Mouse (Mus musculus) heart, embryonic 14.5 days (tissue): ENCODE measurements around the gene Scamp2. TPM values are rescaled to one million over a fixed set of nuclear protein-coding genes. Genes with fewer than 3 reads are reported as not detected.
A peak's percentile ranks its signal among the peaks of the same experiment; 100 is the strongest.

Experiments used
- ATAC-seq: fragments of 200-750 bp; cut with Nextera tagmentation; 2 replicates; pipeline ENCODE4 v1.8.0; 2017; ENCODE audit warnings: low read depth, moderate TSS enrichment; ENCODE audit not compliant: insufficient number of reproducible peaks, insufficient read depth, low FRiP score
- H3K27ac ChIP-seq, 2 experiments: fragments of 200-500 bp in 1 of 2; fragments of 300-500 bp in 1 of 2; sonication (generic) in 1 of 2; replicated peaks in 1 of 2; 2 replicates each; pipeline ENCODE4 v1.5.1; 2012 to 2014; ENCODE audit warnings: low read depth in 2 of 2, low read length in 2 of 2, control low read depth in 1 of 2, mild to moderate bottlenecking in 1 of 2, mixed read lengths in 1 of 2; ENCODE audit not compliant: control insufficient read depth in 1 of 2, insufficient read depth in 1 of 2
- H3K27me3 ChIP-seq: fragments of 300-500 bp; sonication (generic); 2 replicates; pipeline ENCODE4 v1.6.1; 2014; ENCODE audit warnings: mild to moderate bottlenecking, low read length, control low read depth; ENCODE audit not compliant: control insufficient read depth, insufficient read depth
- H3K36me3 ChIP-seq: fragments of 300-500 bp; sonication (generic); 2 replicates; pipeline ENCODE4 v1.6.1; 2014; ENCODE audit warnings: mild to moderate bottlenecking, control low read depth, low read length, mixed read lengths; ENCODE audit not compliant: control insufficient read depth, insufficient read depth
- H3K4me1 ChIP-seq, 2 experiments: fragments of 200-500 bp in 1 of 2; fragments of 300-500 bp in 1 of 2; sonication (generic) in 1 of 2; 2 replicates each; pipeline ENCODE4 v1.6.1; 2012 to 2014; ENCODE audit warnings: low read length in 2 of 2, control low read depth in 1 of 2, mixed read lengths in 1 of 2; ENCODE audit not compliant: control insufficient read depth in 2 of 2, insufficient read depth in 2 of 2
- H3K4me2 ChIP-seq: fragments of 300-500 bp; sonication (generic); 2 replicates; pipeline ENCODE4 v1.6.1; 2014; ENCODE audit warnings: mild to moderate bottlenecking, low read length
- H3K4me3 ChIP-seq, 2 experiments: fragments of 200-500 bp in 1 of 2; fragments of 300-500 bp in 1 of 2; sonication (generic) in 1 of 2; 2 replicates each; pipeline ENCODE4 v1.5.1; 2012 to 2014; ENCODE audit warnings: low read length in 2 of 2, mild to moderate bottlenecking in 2 of 2, control low read depth in 1 of 2, low read depth in 1 of 2, moderate library complexity in 1 of 2; ENCODE audit not compliant: control insufficient read depth in 1 of 2, insufficient read depth in 1 of 2
- H3K9ac ChIP-seq: fragments of 300-500 bp; sonication (generic); 2 replicates; pipeline ENCODE4 v1.6.1; 2014; ENCODE audit warnings: mild to moderate bottlenecking, low read length
- H3K9me3 ChIP-seq: fragments of 300-500 bp; sonication (generic); 2 replicates; pipeline ENCODE4 v1.6.1; 2016; ENCODE audit warnings: low read length, control low read depth; ENCODE audit not compliant: control insufficient read depth
- WGBS: fragments of 180-500 bp; shearing (Covaris S2); extraction: QIAGEN DNeasy Blood & Tissue Kit; methylation state at CpG from one replicate; pipeline ENCODE4 v1.1.7; 2014; 5-methylcytosine and 5-hydroxymethylcytosine counted together
- polyA plus RNA-seq: library from polyadenylated mRNA; unstranded; fragments of >200 nt; fragmentation: Nextera tagmentation; extraction: Ambion mirVana; gene quantifications from 2 replicates; pipeline ENCODE4 v1.2.1, GENCODE M21; 2014

The Scamp2 gene
- polyA plus RNA-seq, 1 experiment from 2014 or later: 56.5 TPM

DNA sequence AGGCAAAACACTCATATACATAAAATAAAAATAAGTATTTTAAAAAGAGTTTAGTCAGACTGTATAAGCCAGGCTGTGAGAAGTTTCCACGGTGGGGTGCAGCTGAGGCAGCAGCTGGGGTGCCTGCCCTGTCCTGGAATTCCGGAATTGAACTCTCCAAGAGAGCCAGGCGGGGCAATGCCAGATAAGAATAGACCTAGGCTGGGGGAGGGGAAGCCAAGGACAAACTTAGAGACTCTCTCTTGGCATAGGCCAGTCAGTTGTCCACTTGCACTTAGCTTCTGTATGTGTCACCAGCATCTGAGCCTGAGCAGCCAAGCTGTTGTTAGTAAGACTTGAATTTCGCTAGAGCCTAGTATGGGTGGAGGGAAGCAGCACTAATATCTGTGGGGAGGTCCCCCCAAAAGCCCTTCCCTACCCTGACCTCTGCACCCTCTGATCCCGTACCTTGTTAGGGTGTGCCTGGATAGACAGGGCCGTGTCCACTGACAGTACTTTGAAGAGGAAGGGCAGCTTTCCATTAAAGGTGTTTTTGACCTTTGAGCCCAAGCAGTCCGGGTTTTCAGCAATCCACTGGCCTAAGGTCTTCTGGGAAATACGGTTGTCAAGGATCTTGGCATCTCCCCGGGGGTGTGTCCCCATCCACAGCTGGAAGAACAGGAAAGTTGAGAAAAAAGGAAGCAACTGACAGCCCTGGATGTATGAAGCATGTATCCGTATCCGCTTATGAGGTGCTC lies 10.4 kb upstream of the Scamp2 start:
- Histone ChIP-seq H3K27ac (peak overlapping the region; percentile 87 to 89), H3K36me3 (peaks cover 47% of the 10 kb centered on the region), H3K4me2 (peak overlapping the region; percentile 47), H3K9me3 (no peaks in the 10 kb centered on the region), H3K9ac (peak overlapping the region; percentile 45; the same call in 1 of the 2 replicates), H3K27me3 (no peaks in the 10 kb centered on the region), H3K4me3 (no peak overlapping the region), H3K4me1 (peaks cover 17 to 36% of the 10 kb centered on the region in 2 experiments)
- ATAC-seq: peak; percentile 60
- WGBS: 48% methylated on average over 11 of the region's 11 CpGs

DNA sequence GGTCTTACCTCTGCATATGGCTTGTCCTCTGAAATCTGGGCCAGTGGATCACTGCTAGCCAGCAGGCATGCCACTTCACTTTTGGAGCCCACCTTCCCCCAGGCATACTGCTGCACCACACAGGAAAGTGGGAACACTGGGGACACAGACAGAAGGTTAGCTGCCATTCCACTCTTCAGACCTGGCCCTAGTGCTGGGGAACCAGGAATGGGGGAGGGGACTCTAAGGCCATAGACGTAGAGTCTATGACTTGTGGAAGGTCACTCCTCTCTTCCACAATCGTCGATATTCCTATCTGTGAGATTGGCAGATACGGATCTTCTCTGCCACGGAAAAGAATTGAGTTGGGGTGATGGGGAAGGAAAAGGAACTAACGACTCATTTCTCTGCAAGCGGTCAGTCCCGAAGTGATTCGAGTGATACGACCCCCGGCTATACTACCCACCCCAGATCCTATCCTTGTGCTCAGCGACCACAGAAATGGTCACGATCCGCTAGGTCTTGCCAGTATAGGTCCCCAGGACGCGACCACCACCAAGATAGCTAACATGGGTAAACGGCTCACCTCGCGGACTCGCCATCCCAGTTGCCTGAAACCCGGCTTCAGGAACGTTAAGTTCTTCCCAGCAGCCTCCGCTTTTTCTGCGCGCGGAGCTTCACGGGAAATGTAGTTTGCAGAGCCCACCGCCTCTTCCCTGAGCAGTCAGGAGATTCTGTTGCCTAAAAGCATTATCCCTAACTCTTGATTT lies 8.4 kb upstream of the Scamp2 start, which contains the start of gene Mpi:
Gene Mpi (minus strand): TSS at position 625 of the 749 bp plus-strand sequence.
- peak within 1 kb of the TSS in 1 of 2 experiments; percentile 24; a peak in 2 of 4 replicates for H3K27ac ChIP-seq
- no peak for ATAC-seq
- H3K36me3 ChIP-seq: peaks cover 27% of the 10 kb centered on the region
- H3K4me2 ChIP-seq: peak within 1 kb of the TSS; percentile 73
- WGBS: under 1% methylated on average over 28 of the region's 28 CpGs
- H3K9ac ChIP-seq: peak within 1 kb of the TSS; percentile 83
- peak within 1 kb of the TSS; percentile 65 to 75 for H3K4me3 ChIP-seq
- H3K27me3 ChIP-seq: no peaks in the 10 kb centered on the region
- no peaks in the 10 kb centered on the region for H3K9me3 ChIP-seq
- H3K4me1 ChIP-seq: peaks cover 17 to 36% of the 10 kb centered on the region in 2 experiments

DNA sequence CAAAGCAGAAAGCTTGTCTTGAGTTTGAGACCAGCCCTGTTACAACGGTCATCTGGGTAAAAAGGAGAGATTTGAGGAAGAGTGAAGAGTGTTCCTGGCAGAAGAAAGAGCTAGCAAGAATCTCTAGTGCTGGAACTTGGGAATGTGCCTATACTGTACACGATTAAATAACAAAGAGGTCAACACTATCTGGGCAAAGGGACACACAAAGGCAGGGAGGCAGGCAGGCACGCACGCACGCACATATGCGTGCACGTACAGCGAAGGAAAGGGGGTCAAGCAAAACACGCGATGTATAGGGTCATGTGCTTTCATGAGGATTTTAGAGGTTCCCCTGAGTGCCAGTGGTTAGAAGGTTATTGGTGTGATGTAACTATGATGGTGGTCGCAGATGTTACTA lies 7.6 kb upstream of the Scamp2 start:
- no peak overlapping the region for H3K4me3 ChIP-seq
- H3K4me2 ChIP-seq: peak overlapping the region; percentile 16; the same call in 1 of the 2 replicates
- 68% methylated on average over 11 of the region's 11 CpGs for WGBS
- no peaks in the 10 kb centered on the region for H3K9me3 ChIP-seq
- H3K27me3 ChIP-seq: no peaks in the 10 kb centered on the region
- H3K27ac ChIP-seq: no peak overlapping the region
- no peak for ATAC-seq
- peaks cover 19% of the 10 kb centered on the region for H3K36me3 ChIP-seq
- H3K9ac ChIP-seq: no peak overlapping the region
- peaks cover 17 to 29% of the 10 kb centered on the region in 2 experiments for H3K4me1 ChIP-seq

DNA sequence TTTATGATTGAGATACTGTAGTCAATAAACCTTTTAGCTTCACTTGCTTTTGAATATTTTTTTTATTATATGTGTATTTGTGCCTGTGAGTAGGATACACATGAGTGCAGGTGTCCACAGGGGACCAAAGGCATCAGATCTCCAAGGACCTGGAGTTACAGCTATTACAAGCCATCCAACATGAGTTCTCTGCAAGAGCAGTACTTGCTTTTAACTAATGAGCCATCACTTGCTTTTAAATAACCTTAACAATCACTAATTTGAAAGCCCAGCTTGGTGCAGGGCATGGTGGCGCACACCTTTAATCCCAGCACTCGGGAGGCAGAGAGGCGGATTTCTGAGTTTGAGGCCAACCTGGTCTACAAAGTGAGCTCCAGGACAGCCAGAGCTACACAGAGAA lies 6.0 kb upstream of the Scamp2 start:
- 0 out of 2 replicates have a peak, but pooled peaks cover 4% of the 10 kb centered on the region for H3K36me3 ChIP-seq
- no peaks in the 10 kb centered on the region for H3K9me3 ChIP-seq
- H3K27me3 ChIP-seq: no peaks in the 10 kb centered on the region
- WGBS: 58% methylated on average over 3 of the region's 3 CpGs
- peaks cover 12 to 17% of the 10 kb centered on the region in 2 experiments for H3K4me1 ChIP-seq
- ATAC-seq: no peak
- no peak overlapping the region for H3K4me3 ChIP-seq
- H3K27ac ChIP-seq: no peak overlapping the region
- no peak overlapping the region for H3K9ac ChIP-seq
- no peak overlapping the region for H3K4me2 ChIP-seq

DNA sequence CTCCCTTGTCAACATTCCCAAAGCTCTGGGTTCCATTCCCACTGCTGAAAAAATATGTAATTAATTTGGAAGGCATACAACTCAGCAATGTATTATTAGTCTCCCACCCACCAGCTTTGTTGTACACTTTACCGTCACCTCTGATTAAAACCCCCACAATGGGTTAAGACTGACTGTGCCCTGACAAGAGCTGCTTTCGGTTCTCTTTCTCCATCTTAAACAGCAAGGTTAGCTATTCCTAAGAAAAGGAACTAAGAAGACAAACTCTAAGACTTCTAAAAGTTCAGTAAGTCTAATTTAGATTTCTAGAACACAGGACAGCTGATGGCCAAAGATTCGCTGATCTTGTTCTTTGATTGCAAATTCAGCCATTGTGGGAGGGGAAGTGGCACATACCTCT lies 3.5 kb upstream of the Scamp2 start:
- no peaks in the 10 kb centered on the region for H3K9me3 ChIP-seq
- ATAC-seq: no peak
- 75% methylated on average over 3 of the region's 3 CpGs for WGBS

DNA sequence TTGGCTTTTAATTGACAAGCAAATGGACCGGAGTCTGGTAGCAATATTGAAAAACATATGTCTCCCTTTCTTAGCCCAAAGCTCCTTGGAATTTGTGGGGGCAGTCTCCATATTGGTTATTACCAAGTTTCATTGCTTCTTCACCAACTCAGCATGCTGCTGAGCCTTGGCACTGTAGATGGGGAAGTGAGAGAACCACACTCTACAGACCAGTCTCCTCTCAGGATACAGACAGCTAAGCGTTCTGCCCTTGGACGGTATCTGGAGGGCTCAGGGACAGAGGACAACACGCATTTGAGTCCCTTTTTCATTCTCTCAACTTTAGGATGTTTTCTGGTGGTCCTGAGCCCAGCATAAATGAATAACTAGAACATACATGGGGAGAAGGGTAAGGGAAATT lies 2.1 kb upstream of the Scamp2 start:
- Histone ChIP-seq H3K27ac (no peak overlapping the region), H3K36me3 (no peaks in the 10 kb centered on the region), H3K9ac (no peak overlapping the region), H3K4me2 (no peak overlapping the region), H3K9me3 (no peaks in the 10 kb centered on the region), H3K4me1 (peaks cover 7 to 24% of the 10 kb centered on the region in 2 experiments), H3K27me3 (no peaks in the 10 kb centered on the region), H3K4me3 (no peak overlapping the region)
- no peak for ATAC-seq
- 80% methylated on average over 4 of the region's 4 CpGs for WGBS

More for the DNA sequence above, 3.5 kb upstream of the Scamp2 start:
- no peaks in the 10 kb centered on the region for H3K36me3 ChIP-seq
- H3K4me3 ChIP-seq: no peak overlapping the region
- H3K27ac ChIP-seq: no peak overlapping the region
- H3K4me1 ChIP-seq: peaks cover 5 to 14% of the 10 kb centered on the region in 2 experiments
- H3K4me2 ChIP-seq: no peak overlapping the region
- no peak overlapping the region for H3K9ac ChIP-seq
- no peaks in the 10 kb centered on the region for H3K27me3 ChIP-seq

DNA sequence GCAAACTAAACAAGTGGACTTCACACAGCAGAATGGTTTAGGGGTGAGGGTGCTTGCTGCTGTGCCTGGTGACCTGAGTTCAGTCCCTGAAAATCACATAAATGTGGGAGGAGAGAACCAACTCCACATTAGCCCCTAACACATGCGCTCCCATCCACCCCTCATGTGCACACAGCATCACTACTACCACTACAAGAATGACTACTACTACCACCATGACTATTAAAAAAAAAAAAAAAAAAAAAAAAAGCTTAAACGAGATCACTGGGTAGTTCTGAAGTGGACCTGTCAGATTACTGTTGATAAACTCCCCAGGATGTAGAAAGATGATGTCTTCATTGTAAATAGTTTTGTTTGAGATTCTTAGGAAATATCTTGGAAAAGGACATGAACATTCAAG lies 1.2 kb upstream of the Scamp2 start:
- Histone ChIP-seq H3K4me2 (no peak overlapping the region), H3K27me3 (no peaks in the 10 kb centered on the region), H3K27ac (no peak overlapping the region), H3K9me3 (no peaks in the 10 kb centered on the region), H3K36me3 (no peaks in the 10 kb centered on the region), H3K9ac (no peak overlapping the region), H3K4me3 (no peak overlapping the region), H3K4me1 (peaks cover 7 to 24% of the 10 kb centered on the region in 2 experiments)
- 73% methylated on average over 2 of the region's 2 CpGs for WGBS
- ATAC-seq: no peak
